Mouse (Mus musculus): Measurements from ENCODE around the gene Galnt18. TPM values are rescaled to one million over a fixed set of nuclear protein-coding genes. Genes with fewer than 3 reads are reported as not detected.

Galnt18 gene
- polyA plus RNA-seq, 1 experiment = not detected

GRCm38 (mm10) chr7:111547069-111547468 lies 232.7 kb downstream of the Galnt18 start:
- TF ChIP-seq POLR2A (IDR thresholded peaks at IDR 0.05; ENCODE audit: borderline replicate concordance, low read depth, low read length) (no peak), CTCF (IDR thresholded peaks at IDR 0.05; ENCODE audit: low read depth, low read length) (no peak)
- Histone ChIP-seq H3K27ac (ENCODE audit: insufficient read depth, low read depth, low read length) (no peak overlapping the region), H3K4me1 (ENCODE audit: control insufficient read depth, insufficient read depth, low read length) (no peaks in the 10 kb centered on the region), H3K4me3 (ENCODE audit: insufficient read depth, low read length) (no peak overlapping the region)

- TF ChIP-seq CTCF (IDR thresholded peaks at IDR 0.05; ENCODE audit: low read depth, low read length) (no peak), POLR2A (IDR thresholded peaks at IDR 0.05; ENCODE audit: borderline replicate concordance, low read depth, low read length) (no peak)
- no peaks in the 10 kb centered on the region for H3K4me1 ChIP-seq (ENCODE audit: control insufficient read depth, insufficient read depth, low read length)
- H3K4me3 ChIP-seq (ENCODE audit: insufficient read depth, low read length) = no peak overlapping the region
- H3K27ac ChIP-seq (ENCODE audit: insufficient read depth, low read depth, low read length) = no peak overlapping the region
Observed at GRCm38 (mm10) chr7:111545614-111546013, 234.2 kb downstream of the Galnt18 start.

- Histone ChIP-seq H3K27ac (ENCODE audit: insufficient read depth, low read depth, low read length) (no peak overlapping the region), H3K4me1 (ENCODE audit: control insufficient read depth, insufficient read depth, low read length) (no peaks in the 10 kb centered on the region), H3K4me3 (ENCODE audit: insufficient read depth, low read length) (no peak overlapping the region)
- no peak for TF ChIP-seq POLR2A (IDR thresholded peaks at IDR 0.05; ENCODE audit: borderline replicate concordance, low read depth, low read length)
- no peak for TF ChIP-seq CTCF (IDR thresholded peaks at IDR 0.05; ENCODE audit: low read depth, low read length)
Observed at GRCm38 (mm10) chr7:111537946-111538345, 241.8 kb downstream of the Galnt18 start.

GRCm38 (mm10) chr7:111534826-111535405 lies 244.9 kb downstream of the Galnt18 start:
- Histone ChIP-seq H3K4me3 (ENCODE audit: insufficient read depth, low read length) (no peak overlapping the region), H3K27ac (ENCODE audit: insufficient read depth, low read depth, low read length) (no peak overlapping the region), H3K4me1 (ENCODE audit: control insufficient read depth, insufficient read depth, low read length) (no peaks in the 10 kb centered on the region)
- no peak for TF ChIP-seq CTCF (IDR thresholded peaks at IDR 0.05; ENCODE audit: low read depth, low read length)
- no peak for TF ChIP-seq POLR2A (IDR thresholded peaks at IDR 0.05; ENCODE audit: borderline replicate concordance, low read depth, low read length)

- no peak overlapping the region for H3K4me3 ChIP-seq (ENCODE audit: insufficient read depth, low read length)
- no peaks in the 10 kb centered on the region for H3K4me1 ChIP-seq (ENCODE audit: control insufficient read depth, insufficient read depth, low read length)
- no peak overlapping the region for H3K27ac ChIP-seq (ENCODE audit: insufficient read depth, low read depth, low read length)
- no peak for TF ChIP-seq CTCF (IDR thresholded peaks at IDR 0.05; ENCODE audit: low read depth, low read length)
- TF ChIP-seq POLR2A (IDR thresholded peaks at IDR 0.05; ENCODE audit: borderline replicate concordance, low read depth, low read length) = no peak
Observed at GRCm38 (mm10) chr7:111528961-111529643, 250.7 kb downstream of the Galnt18 start.

GRCm38 (mm10) chr7:111528462-111528861 lies 251.3 kb downstream of the Galnt18 start:
- Histone ChIP-seq H3K4me1 (ENCODE audit: control insufficient read depth, insufficient read depth, low read length) (no peaks in the 10 kb centered on the region), H3K4me3 (ENCODE audit: insufficient read depth, low read length) (no peak overlapping the region)
- TF ChIP-seq POLR2A (IDR thresholded peaks at IDR 0.05; ENCODE audit: borderline replicate concordance, low read depth, low read length) = no peak
- TF ChIP-seq CTCF (IDR thresholded peaks at IDR 0.05; ENCODE audit: low read depth, low read length) = no peak

GRCm38 (mm10) chr7:111520881-111521280 lies 258.9 kb downstream of the Galnt18 start:
- Histone ChIP-seq H3K4me3 (ENCODE audit: insufficient read depth, low read length) (no peak overlapping the region), H3K27ac (ENCODE audit: insufficient read depth, low read depth, low read length) (no peak overlapping the region), H3K4me1 (ENCODE audit: control insufficient read depth, insufficient read depth, low read length) (no peaks in the 10 kb centered on the region)
- TF ChIP-seq POLR2A (IDR thresholded peaks at IDR 0.05; ENCODE audit: borderline replicate concordance, low read depth, low read length) (no peak), CTCF (IDR thresholded peaks at IDR 0.05; ENCODE audit: low read depth, low read length) (no peak)

More at GRCm38 (mm10) chr7:111528462-111528861, 251.3 kb downstream of the Galnt18 start:
- no peak overlapping the region for H3K27ac ChIP-seq (ENCODE audit: insufficient read depth, low read depth, low read length)

- no peak for TF ChIP-seq POLR2A (IDR thresholded peaks at IDR 0.05; ENCODE audit: borderline replicate concordance, low read depth, low read length)
- TF ChIP-seq CTCF (IDR thresholded peaks at IDR 0.05; ENCODE audit: low read depth, low read length) = no peak
- no peak overlapping the region for H3K4me3 ChIP-seq (ENCODE audit: insufficient read depth, low read length)
- no peaks in the 10 kb centered on the region for H3K4me1 ChIP-seq (ENCODE audit: control insufficient read depth, insufficient read depth, low read length)
- H3K27ac ChIP-seq (ENCODE audit: insufficient read depth, low read depth, low read length) = no peak overlapping the region
Observed at GRCm38 (mm10) chr7:111518581-111519242, 261.1 kb downstream of the Galnt18 start.

- H3K4me3 ChIP-seq (ENCODE audit: insufficient read depth, low read length) = no peak overlapping the region
- TF ChIP-seq POLR2A (IDR thresholded peaks at IDR 0.05; ENCODE audit: borderline replicate concordance, low read depth, low read length) (no peak), CTCF (IDR thresholded peaks at IDR 0.05; ENCODE audit: low read depth, low read length) (no peak)
Observed at GRCm38 (mm10) chr7:111516882-111517281, 262.9 kb downstream of the Galnt18 start.

GRCm38 (mm10) chr7:111515471-111515870 lies 264.3 kb downstream of the Galnt18 start:
- no peak for TF ChIP-seq CTCF (IDR thresholded peaks at IDR 0.05; ENCODE audit: low read depth, low read length)
- no peak for TF ChIP-seq POLR2A (IDR thresholded peaks at IDR 0.05; ENCODE audit: borderline replicate concordance, low read depth, low read length)
- H3K4me1 ChIP-seq (ENCODE audit: control insufficient read depth, insufficient read depth, low read length) = no peaks in the 10 kb centered on the region
- no peak overlapping the region for H3K27ac ChIP-seq (ENCODE audit: insufficient read depth, low read depth, low read length)
- no peak overlapping the region for H3K4me3 ChIP-seq (ENCODE audit: insufficient read depth, low read length)

More at GRCm38 (mm10) chr7:111516882-111517281, 262.9 kb downstream of the Galnt18 start:
- no peak overlapping the region for H3K27ac ChIP-seq (ENCODE audit: insufficient read depth, low read depth, low read length)
- H3K4me1 ChIP-seq (ENCODE audit: control insufficient read depth, insufficient read depth, low read length) = no peaks in the 10 kb centered on the region
